Mouse (Mus musculus) erythroblast, embryonic 14.5 days (primary cell): ENCODE data around the gene U2af2.

Experiments
- GATA1 ChIP-seq: IDR thresholded peaks from 2 replicates; pipeline ENCODE4 v1.6.1; 2012; ENCODE audit warnings: low read length, inconsistent platforms, mixed read lengths
- TAL1 ChIP-seq: IDR thresholded peaks from 3 replicates; pipeline ENCODE4 v1.6.1; 2012; ENCODE audit warnings: low read length, inconsistent platforms, mixed read lengths

DNA sequence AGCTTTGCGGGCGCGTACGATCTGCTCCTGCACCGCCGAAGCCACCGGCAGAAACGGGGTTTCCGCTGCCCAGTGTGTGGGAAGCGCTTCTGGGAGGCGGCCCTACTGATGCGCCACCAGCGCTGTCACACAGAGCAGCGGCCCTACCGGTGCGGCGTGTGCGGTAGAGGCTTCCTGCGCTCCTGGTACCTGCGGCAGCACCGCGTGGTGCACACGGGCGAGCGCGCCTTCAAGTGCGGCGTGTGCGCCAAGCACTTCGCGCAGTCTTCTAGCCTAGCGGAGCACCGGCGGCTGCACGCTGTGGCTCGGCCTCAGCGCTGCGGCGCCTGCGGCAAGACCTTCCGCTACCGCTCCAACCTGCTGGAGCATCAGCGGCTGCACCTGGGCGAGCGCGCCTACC, 30.4 kb upstream of the U2af2 start:
- no peak for TF ChIP-seq TAL1
- no peak for TF ChIP-seq GATA1
